Mouse (Mus musculus): ENCODE results near the gene Gba2.
A peak's percentile ranks its signal among the peaks of the same experiment; 100 is the strongest.
"Not testable (repeated sequence)": the region's sequence is repeated elsewhere in the genome, so short reads cannot be mapped to it uniquely, and the experiment has no call there.

The Gba2 gene

GRCm38 (mm10) chr4:43552437-43552836 lies 26.2 kb downstream of the Gba2 start:
- no peak for DNase-seq

GRCm38 (mm10) chr4:43551854-43552253 lies 26.8 kb downstream of the Gba2 start:
- not testable (repeated sequence) for DNase-seq

- DNase-seq: no peak
Observed at GRCm38 (mm10) chr4:43549055-43549454, 29.6 kb downstream of the Gba2 start.

- no peak for DNase-seq
Observed at GRCm38 (mm10) chr4:43547160-43547559, 31.5 kb downstream of the Gba2 start.

GRCm38 (mm10) chr4:43546375-43547047 lies 32.2 kb downstream of the Gba2 start:
- DNase-seq: peak; percentile 64 to 65

GRCm38 (mm10) chr4:43542044-43542443 lies 36.6 kb downstream of the Gba2 start:
- no peak for DNase-seq

- no peak for DNase-seq
Observed at GRCm38 (mm10) chr4:43536031-43536430, 42.6 kb downstream of the Gba2 start.

GRCm38 (mm10) chr4:43535628-43536027 lies 43.0 kb downstream of the Gba2 start:
- DNase-seq: no peak

- DNase-seq: peak; percentile 56 to 75
Observed at GRCm38 (mm10) chr4:43533270-43533669, 45.4 kb downstream of the Gba2 start.

GRCm38 (mm10) chr4:43530581-43530980 lies 48.1 kb downstream of the Gba2 start:
- DNase-seq: peak; percentile 79 to 89

- DNase-seq: peak in 1 of 2 experiments; percentile 42
Observed at GRCm38 (mm10) chr4:43530081-43530501, 48.6 kb downstream of the Gba2 start.

GRCm38 (mm10) chr4:43528487-43528886 lies 50.2 kb downstream of the Gba2 start:
- DNase-seq: peak in 1 of 2 experiments; percentile 53

GRCm38 (mm10) chr4:43527880-43528279 lies 50.8 kb downstream of the Gba2 start:
- no peak for DNase-seq

GRCm38 (mm10) chr4:43519956-43520355 lies 58.7 kb downstream of the Gba2 start:
- DNase-seq: peak; percentile 89 to 94

- DNase-seq: no peak
Observed at GRCm38 (mm10) chr4:43519551-43519950, 59.1 kb downstream of the Gba2 start.
